Mouse (Mus musculus) activated CD4-positive, CD25-positive, alpha-beta regulatory T cell (primary cell): Measurements from ENCODE around the gene Car2. TPM values are rescaled to one million over a fixed set of nuclear protein-coding genes. Genes with fewer than 3 reads are reported as not detected.

Experiments
- polyA plus RNA-seq, 2 experiments: library from polyadenylated mRNA; unstranded; fragments of 100-300 nt; shearing (Covaris generic); gene quantifications; one replicate each; pipeline ENCODE4 v1.2.1; 2017

The Car2 gene
- polyA plus RNA-seq, result 10 to 100 TPM; 13.4 to 19.3 TPM

GRCm38 (mm10) chr3:14886102-14887098, at the start of gene Car2:
TSS of gene Car2 (plus strand) at chr3:14886273.

DNA sequence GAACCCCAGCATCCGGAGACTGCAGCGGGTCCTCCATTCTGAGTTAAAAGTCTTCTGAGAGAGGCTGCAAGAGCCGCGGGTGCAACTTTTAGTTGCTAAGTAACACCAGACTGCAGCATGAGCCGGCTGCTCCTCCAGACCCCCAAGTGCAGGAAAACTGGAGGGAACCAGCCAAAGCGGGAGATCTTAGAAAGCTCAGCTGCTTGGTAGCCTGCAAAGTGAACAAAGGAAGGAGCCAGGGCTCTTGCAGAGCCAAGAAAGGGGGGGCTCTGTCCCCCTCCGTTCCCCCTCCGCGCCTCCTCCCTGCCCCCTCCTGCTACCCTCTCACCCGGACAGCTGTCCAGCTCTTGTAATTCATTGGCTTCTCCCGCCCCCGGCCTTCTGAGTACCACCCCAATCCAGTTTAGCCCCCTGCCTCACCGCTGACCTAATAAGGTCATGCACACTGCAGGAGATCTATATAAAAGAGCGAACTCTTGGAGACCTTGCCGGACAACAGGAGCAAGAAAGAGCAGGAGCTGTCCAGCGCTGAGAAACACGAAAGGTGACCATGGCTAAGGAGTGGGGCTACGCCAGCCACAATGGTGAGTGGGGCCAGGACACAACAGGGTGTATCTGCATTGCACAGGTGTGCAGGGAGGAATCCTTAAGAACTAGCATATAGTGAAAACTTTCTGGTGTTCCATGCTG, 22.9 kb upstream of the Car2 start, which contains the start of gene Car3:
TSS of gene Car3 (plus strand) at position 491 of the 690 bp plus-strand sequence.

Other genes starting within 250 kb of the Car2 start
- gene Car13, start 244.5 kb upstream of the Car2 start, polyA plus RNA-seq, result under 1 TPM; 0.17 to 0.23 TPM
- gene Car1, start 77.9 kb upstream of the Car2 start, polyA plus RNA-seq, result 10 to 100 TPM in 1 of 2 experiments, 1 to 10 TPM in 1; 3.0 to 15.6 TPM
- under 1 TPM in 1 of 2 experiments, not detected in 1; 0.39 TPM for gene Car3, start 22.8 kb upstream of the Car2 start, polyA plus RNA-seq